Mouse (Mus musculus): ENCODE measurements around the gene Dmac2.

DNA sequence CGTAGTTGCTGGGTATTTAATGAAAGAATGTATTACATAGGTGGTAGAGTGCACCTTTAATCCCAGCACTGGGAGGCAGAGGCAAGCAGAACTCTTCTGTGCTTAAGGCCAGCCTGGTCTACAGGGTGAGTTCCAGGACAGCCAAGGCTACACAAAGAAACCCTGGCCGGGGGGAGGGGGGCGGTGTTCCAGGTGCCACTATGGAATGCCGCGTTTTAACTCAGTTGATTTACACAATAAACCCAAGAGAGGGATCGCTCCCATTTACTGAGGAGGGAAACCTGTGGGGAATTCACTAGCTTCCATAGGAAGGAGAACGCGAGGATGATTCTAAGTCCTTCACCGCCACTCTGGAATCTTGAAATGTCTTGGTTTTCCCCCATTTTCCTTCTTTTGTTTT lies 50.4 kb downstream of the Dmac2 start:
- no peak for TF ChIP-seq CTCF (IDR thresholded peaks at IDR 0.05; ENCODE audit: borderline replicate concordance, insufficient read depth, low read length)
- no peak for TF ChIP-seq POLR2A (IDR thresholded peaks at IDR 0.05; ENCODE audit: low read depth, low read length)
